Mouse (Mus musculus): ENCODE results near the gene Zfp108. TPM values are rescaled to one million over a fixed set of nuclear protein-coding genes. Genes with fewer than 3 reads are reported as not detected.

Gene Zfp108
- polyA plus RNA-seq, 1 experiment from 2014 or later = 3.9 TPM

DNA sequence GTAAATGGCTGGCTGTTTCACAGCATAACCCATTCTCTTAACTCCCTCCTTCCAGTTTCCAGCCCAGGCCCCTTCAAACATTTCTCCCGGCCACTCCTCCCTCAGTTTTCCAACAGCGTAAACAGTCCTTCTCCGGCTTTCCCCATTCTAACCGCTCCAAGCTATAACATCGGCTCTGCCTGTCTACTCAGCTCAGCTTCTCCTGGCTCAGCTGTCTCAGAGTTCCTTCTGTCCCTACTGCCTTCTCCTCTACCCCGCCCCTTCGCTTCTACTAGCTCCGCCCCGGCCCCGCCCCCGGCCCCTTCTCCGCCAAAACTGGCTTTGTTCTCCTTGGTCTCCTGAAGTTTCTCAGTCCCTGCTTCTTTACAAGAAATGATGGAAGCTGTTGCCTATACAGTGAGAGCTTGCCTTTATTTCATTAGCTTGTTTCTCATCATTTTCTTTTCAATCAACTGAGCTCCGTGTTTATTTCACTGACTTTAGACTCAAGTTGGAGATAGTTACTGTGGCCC, 46.2 kb downstream of the Zfp108 start, which contains the start of gene Zfp61:
Gene Zfp61 (minus strand): TSS at position 462 of the 512 bp plus-strand sequence.
- ATAC-seq (ENCODE audit: insufficient read depth, low FRiP score) = peak; percentile 83
- peak within 1 kb of the TSS; percentile 64 for H3K9ac ChIP-seq (ENCODE audit: low read length)
- WGBS = 3% methylated on average over 13 of the region's 13 CpGs
- H3K4me3 ChIP-seq (replicated peaks; ENCODE audit: low read length) = peak within 1 kb of the TSS; percentile 81
- peak within 1 kb of the TSS; percentile 87 for H3K4me2 ChIP-seq (ENCODE audit: low read depth, low read length)
- no peaks in the 10 kb centered on the region for H3K9me3 ChIP-seq (replicated peaks; ENCODE audit: control insufficient read depth, low read length)
- H3K27me3 ChIP-seq (ENCODE audit: control insufficient read depth, insufficient read depth, low read length) = no peaks in the 10 kb centered on the region
- peak within 1 kb of the TSS; percentile 69; the same call in 1 of the 2 replicates for H3K27ac ChIP-seq (ENCODE audit: low read length)
- H3K36me3 ChIP-seq (ENCODE audit: control insufficient read depth, insufficient read depth, low read length) = peaks cover 17% of the 10 kb centered on the region
- H3K4me1 ChIP-seq (ENCODE audit: control insufficient read depth, insufficient read depth, low read length) = 0 out of 2 replicates have a peak, but pooled peaks cover 8% of the 10 kb centered on the region

Other genes starting within 250 kb of the Zfp108 start
- gene Vmn1r183, start 201.5 kb upstream of the Zfp108 start, polyA plus RNA-seq (2015; fragmentation: Nextera tagmentation; extraction: Ambion mirVana) = not detected in 2 replicates
- gene Zfp180, start 172.9 kb upstream of the Zfp108 start, polyA plus RNA-seq (2015; fragmentation: Nextera tagmentation; extraction: Ambion mirVana) = 17.8 and 20.0 TPM in 2 replicates
- 6.1 and 6.9 TPM in 2 replicates for gene Zfp112, start 142.5 kb upstream of the Zfp108 start, polyA plus RNA-seq (2015; fragmentation: Nextera tagmentation; extraction: Ambion mirVana)
- 14.7 and 18.9 TPM in 2 replicates for gene Zfp235, start 120.6 kb upstream of the Zfp108 start, polyA plus RNA-seq (2015; fragmentation: Nextera tagmentation; extraction: Ambion mirVana)
- 5.8 and 6.3 TPM in 2 replicates for gene Zfp114, start 79.7 kb upstream of the Zfp108 start, polyA plus RNA-seq (2015; fragmentation: Nextera tagmentation; extraction: Ambion mirVana)
- 10.2 and 12.5 TPM in 2 replicates for gene Zfp111, start 43.4 kb upstream of the Zfp108 start, polyA plus RNA-seq (2015; fragmentation: Nextera tagmentation; extraction: Ambion mirVana)
- 5.4 and 6.3 TPM in 2 replicates for gene Zfp109, start 17.2 kb upstream of the Zfp108 start, polyA plus RNA-seq (2015; fragmentation: Nextera tagmentation; extraction: Ambion mirVana)
- 7.6 and 8.3 TPM in 2 replicates for gene Zfp93, start 15.6 kb downstream of the Zfp108 start, polyA plus RNA-seq (2015; fragmentation: Nextera tagmentation; extraction: Ambion mirVana)
- gene Zfp61, start 46.4 kb downstream of the Zfp108 start, polyA plus RNA-seq (2015; fragmentation: Nextera tagmentation; extraction: Ambion mirVana) = 31.4 and 32.2 TPM in 2 replicates
- gene Zfp94, start 61.9 kb downstream of the Zfp108 start, polyA plus RNA-seq (2015; fragmentation: Nextera tagmentation; extraction: Ambion mirVana) = 9.0 and 10.3 TPM in 2 replicates
- gene Tescl, start 79.1 kb downstream of the Zfp108 start, polyA plus RNA-seq (2015; fragmentation: Nextera tagmentation; extraction: Ambion mirVana) = 0.15 TPM in 1 of 2 replicates, not detected in the other
- 11.6 and 36.4 TPM in 2 replicates for gene Lypd5, start 94.4 kb downstream of the Zfp108 start, polyA plus RNA-seq (2015; fragmentation: Nextera tagmentation; extraction: Ambion mirVana)
- 7.4 and 8.5 TPM in 2 replicates for gene Kcnn4, start 115.5 kb downstream of the Zfp108 start, polyA plus RNA-seq (2015; fragmentation: Nextera tagmentation; extraction: Ambion mirVana)
- gene Smg9, start 144.8 kb downstream of the Zfp108 start, polyA plus RNA-seq (2015; fragmentation: Nextera tagmentation; extraction: Ambion mirVana) = 19.5 and 21.3 TPM in 2 replicates
- 0.17 and 0.26 TPM in 2 replicates for gene Irgc1, start 197.5 kb downstream of the Zfp108 start, polyA plus RNA-seq (2015; fragmentation: Nextera tagmentation; extraction: Ambion mirVana)
- gene Plaur, start 207.7 kb downstream of the Zfp108 start, polyA plus RNA-seq (2015; fragmentation: Nextera tagmentation; extraction: Ambion mirVana) = 13.3 and 15.4 TPM in 2 replicates
- 4.4 TPM in 2 replicates for gene Cadm4, start 227.2 kb downstream of the Zfp108 start, polyA plus RNA-seq (2015; fragmentation: Nextera tagmentation; extraction: Ambion mirVana)